Comparison of ENCODE assay signal across 10 mouse cellular contexts in genomic region chr2:30865426-30865825, GRCm38 (mm10). TPM values are rescaled to one million over a fixed set of nuclear protein-coding genes. Genes with fewer than 3 reads are reported as not detected.
DNase-seq lines count a peak whose midpoint lies in the region; ATAC-seq lines count a peak whose summit lies in the region.
"Had no signal": no experiment of that assay in that cellular context is flagged by ENCODE, and none has a peak within 500 bp of the region (broad histone marks: within the 10 kb centered on the region; RNA-seq: fewer than 3 reads in every experiment).

No protein-coding gene starts in this region.

- 0 out of 2 replicates have a peak, but pooled peaks have one; percentile 7 for ATAC-seq in lung, embryonic 15.5 days (ENCODE audit: borderline replicate concordance, extremely low read depth, low FRiP score, low TSS enrichment)
- ATAC-seq in intestine, embryonic 14.5 days (replicated peaks; ENCODE audit: low FRiP score, low TSS enrichment, low read depth) = no peak
- ATAC-seq in neural tube, embryonic 15.5 days (ENCODE audit: low FRiP score) = no peak

- H3K4me2 ChIP-seq in lung, embryonic 15.5 days = peak overlapping the region; percentile 68
- H3K4me2 ChIP-seq in intestine, embryonic 14.5 days (ENCODE audit: low read length) = peak overlapping the region; percentile 49; the same call in 1 of the 2 replicates
- H3K4me2 ChIP-seq in neural tube, embryonic 15.5 days = peak overlapping the region; percentile 58; the same call in 1 of the 2 replicates

- WGBS in heart, embryonic 10.5 days = 47% methylated on average over 3 of the region's 3 CpGs
- 61% methylated on average over 3 of the region's 3 CpGs for WGBS in lung, embryonic 15.5 days
- 47% methylated on average over 3 of the region's 3 CpGs for WGBS in intestine, embryonic 14.5 days
- 50% methylated on average over 3 of the region's 3 CpGs for WGBS in neural tube, embryonic 15.5 days

- peaks cover 4% of the 10 kb centered on the region; the same call in 1 of the 2 replicates for H3K27me3 ChIP-seq in heart, embryonic 10.5 days (ENCODE audit: insufficient read depth, poor library complexity, severe bottlenecking)
- H3K27me3 ChIP-seq in lung, embryonic 15.5 days = peaks cover 21% of the 10 kb centered on the region
- peaks cover 9% of the 10 kb centered on the region for H3K27me3 ChIP-seq in intestine, embryonic 14.5 days (replicated peaks; ENCODE audit: control insufficient read depth, insufficient read depth, low read length)
- H3K27me3 ChIP-seq in neural tube, embryonic 15.5 days (replicated peaks) = peaks cover 33% of the 10 kb centered on the region

- no peak overlapping the region for H3K9ac ChIP-seq in lung, embryonic 15.5 days
- H3K9ac ChIP-seq in intestine, embryonic 14.5 days (ENCODE audit: low read length) = no peak overlapping the region
- H3K9ac ChIP-seq in neural tube, embryonic 15.5 days (replicated peaks) = no peak overlapping the region

- H3K36me3 ChIP-seq in heart, embryonic 10.5 days = peaks cover 13% of the 10 kb centered on the region
- H3K36me3 ChIP-seq in lung, embryonic 15.5 days = no peaks in the 10 kb centered on the region
- H3K36me3 ChIP-seq in intestine, embryonic 14.5 days (ENCODE audit: control insufficient read depth, insufficient read depth, low read length) = no peaks in the 10 kb centered on the region
- no peaks in the 10 kb centered on the region for H3K36me3 ChIP-seq in neural tube, embryonic 15.5 days

- peak overlapping the region; percentile 43 for H3K4me3 ChIP-seq in heart, embryonic 10.5 days
- H3K4me3 ChIP-seq in lung, embryonic 15.5 days = peak overlapping the region; percentile 34; the same call in 1 of the 2 replicates
- H3K4me3 ChIP-seq in intestine, embryonic 14.5 days (ENCODE audit: low read depth, low read length) = 0 out of 2 replicates have a peak overlapping the region, but pooled peaks have one; percentile 27
- H3K4me3 ChIP-seq in neural tube, embryonic 15.5 days (replicated peaks) = peak overlapping the region; percentile 31; the same call in 1 of the 2 replicates

- H3K4me1 ChIP-seq in heart, embryonic 10.5 days = peaks cover 65% of the 10 kb centered on the region
- H3K4me1 ChIP-seq in lung, embryonic 15.5 days = peaks cover 14% of the 10 kb centered on the region
- H3K4me1 ChIP-seq in intestine, embryonic 14.5 days (replicated peaks; ENCODE audit: control insufficient read depth, insufficient read depth, low read length) = peaks cover 7% of the 10 kb centered on the region; the same call in 1 of the 2 replicates
- peaks cover 11% of the 10 kb centered on the region; the same call in 1 of the 2 replicates for H3K4me1 ChIP-seq in neural tube, embryonic 15.5 days

- no peak for DNase-seq in heart, embryonic 10.5 days (ENCODE audit: low spot score)
- no peak for DNase-seq in heart, adult 9 months (ENCODE audit: low spot score in 2 of 2)
- DNase-seq in lung, postnatal 14 days = no peak
- DNase-seq in intestine, embryonic 14.5 days (ENCODE audit: low spot score) = no peak
- no peak for DNase-seq in right cerebral cortex, adult 18-20 months
- no peak for DNase-seq in right cerebral cortex, postnatal 25 days
- DNase-seq: left cerebral cortex, postnatal 4 days; right cerebral cortex, postnatal 14 days had no signal

- no peaks in the 10 kb centered on the region for H3K9me3 ChIP-seq in heart, embryonic 10.5 days
- no peaks in the 10 kb centered on the region for H3K9me3 ChIP-seq in lung, embryonic 15.5 days
- H3K9me3 ChIP-seq in intestine, embryonic 14.5 days (ENCODE audit: control insufficient read depth, low read length) = no peaks in the 10 kb centered on the region
- H3K9me3 ChIP-seq in neural tube, embryonic 15.5 days (replicated peaks) = no peaks in the 10 kb centered on the region

- H3K27ac ChIP-seq in heart, embryonic 10.5 days = peak overlapping the region; percentile 88
- H3K27ac ChIP-seq in lung, embryonic 15.5 days = no peak overlapping the region
- no peak overlapping the region for H3K27ac ChIP-seq in intestine, embryonic 14.5 days (ENCODE audit: low read depth)
- H3K27ac ChIP-seq in neural tube, embryonic 15.5 days (replicated peaks) = no peak overlapping the region

RNA-seq across cellular contexts. Expression of gene Prrx2, which starts 30.7 kb away (rescaled TPM):
- 49.1 and 73.9 TPM in 2 replicates for polyA plus RNA-seq in heart, embryonic 10.5 days (2016; fragmentation: Nextera tagmentation; extraction: Ambion mirVana)
- 9.7 and 12.5 TPM in 2 replicates for polyA plus RNA-seq in lung, embryonic 15.5 days (2015; fragmentation: Nextera tagmentation; extraction: Ambion mirVana)
- 3.5 and 3.6 TPM in 2 replicates for polyA plus RNA-seq in intestine, embryonic 14.5 days (2014; fragmentation: Nextera tagmentation; extraction: Ambion mirVana)
- 1.8 and 2.7 TPM in 2 replicates for polyA plus RNA-seq in neural tube, embryonic 15.5 days (2015; fragmentation: Nextera tagmentation; extraction: Ambion mirVana)

RNA-seq across cellular contexts. Expression of gene Asb6, which starts 35.3 kb away (rescaled TPM):
- polyA plus RNA-seq in heart, embryonic 10.5 days (2016; fragmentation: Nextera tagmentation; extraction: Ambion mirVana) = 31.3 and 40.1 TPM in 2 replicates
- polyA plus RNA-seq in lung, embryonic 15.5 days (2015; fragmentation: Nextera tagmentation; extraction: Ambion mirVana) = 31.8 and 34.0 TPM in 2 replicates
- polyA plus RNA-seq in intestine, embryonic 14.5 days (2014; fragmentation: Nextera tagmentation; extraction: Ambion mirVana) = 25.9 and 31.2 TPM in 2 replicates
- 40.7 and 44.0 TPM in 2 replicates for polyA plus RNA-seq in neural tube, embryonic 15.5 days (2015; fragmentation: Nextera tagmentation; extraction: Ambion mirVana)

RNA-seq across cellular contexts. Expression of gene Ntmt1, which starts 57.8 kb away (rescaled TPM):
- 102 and 116 TPM in 2 replicates for polyA plus RNA-seq in heart, embryonic 10.5 days (2016; fragmentation: Nextera tagmentation; extraction: Ambion mirVana)
- 82.9 and 87.2 TPM in 2 replicates for polyA plus RNA-seq in lung, embryonic 15.5 days (2015; fragmentation: Nextera tagmentation; extraction: Ambion mirVana)
- polyA plus RNA-seq in intestine, embryonic 14.5 days (2014; fragmentation: Nextera tagmentation; extraction: Ambion mirVana) = 105 and 110 TPM in 2 replicates
- polyA plus RNA-seq in neural tube, embryonic 15.5 days (2015; fragmentation: Nextera tagmentation; extraction: Ambion mirVana) = 92.6 and 107 TPM in 2 replicates
